32 mouse cellular contexts compared by ENCODE assay signal in genomic region chr15:99278271-99278670, GRCm38 (mm10). TPM values are rescaled to one million over a fixed set of nuclear protein-coding genes. Genes with fewer than 3 reads are reported as not detected.
DNase-seq lines count a peak whose midpoint lies in the region; ATAC-seq and TF ChIP-seq lines count a peak whose summit lies in the region.
"Had no signal": no experiment of that assay in that cellular context is flagged by ENCODE, and none has a peak within 500 bp of the region (broad histone marks: within the 10 kb centered on the region; RNA-seq: fewer than 3 reads in every experiment).

No protein-coding gene starts in this region.

- 0 out of 2 replicates have a peak, but pooled peaks have one; percentile 19 for ATAC-seq in limb, embryonic 14.5 days (ENCODE audit: low FRiP score, low read depth)
- ATAC-seq: forebrain, embryonic 14.5 days; inflammation-experienced regulatory T-cells, adult 6 months had no signal

- DNase-seq in left cerebral cortex, postnatal 4 days = peak; percentile 63
- no peak for DNase-seq in left cerebral cortex, postnatal 10 days (ENCODE audit: extremely low spot score in 1 of 2, low spot score in 2 of 2)
- DNase-seq in MN1 (ENCODE audit: low spot score) = peak; percentile 42
- DNase-seq in limb, embryonic 14.5 days (ENCODE audit: low spot score) = no peak
- DNase-seq in heart, adult 11 months = no peak
- no peak for DNase-seq in urinary bladder, adult 18-20 months (ENCODE audit: low spot score in 2 of 2)
- DNase-seq: adrenal gland, postnatal 36 days; B cell, adult 2 months; cerebellum, adult 2 months; cerebellum, postnatal 25 days; gastrocnemius, postnatal 25 days; heart, adult 18-20 months; heart, postnatal 4 days; kidney, adult 9 months; kidney, postnatal 14 days; layer of hippocampus, adult 9-11 months; lung, postnatal 4 days; right cerebral cortex, adult 18-20 months; spleen, adult 18-20 months; thymus, adult 2 months; thymus, postnatal 36 days had no signal

- 0 out of 2 replicates have a peak overlapping the region, but pooled peaks have one; percentile 21 for H3K9ac ChIP-seq in ES-Bruce4 (ENCODE audit: low read depth, poor library complexity, severe bottlenecking)
- no peak overlapping the region for H3K9ac ChIP-seq in limb, embryonic 14.5 days (ENCODE audit: low read depth, low read length, severe bottlenecking)
- H3K9ac ChIP-seq: heart, embryonic 12.5 days; hindbrain, embryonic 15.5 days; midbrain, embryonic 12.5 days had no signal

- no peak for TF ChIP-seq EP300 in ES-Bruce4 (IDR thresholded peaks at IDR 0.05; ENCODE audit: insufficient read depth, low read depth, low read length)

- no peaks in the 10 kb centered on the region for H3K9me3 ChIP-seq in ES-Bruce4 (replicated peaks; ENCODE audit: control insufficient read depth, insufficient read depth, low read length, poor library complexity, severe bottlenecking)
- no peaks in the 10 kb centered on the region for H3K9me3 ChIP-seq in limb, embryonic 14.5 days (ENCODE audit: control insufficient read depth, low read length)
- H3K9me3 ChIP-seq: heart, embryonic 12.5 days; hindbrain, embryonic 15.5 days; megakaryocyte, embryonic 14.5 days; midbrain, embryonic 12.5 days had no signal

- TF ChIP-seq POLR2A in ES-Bruce4 (IDR thresholded peaks at IDR 0.05; ENCODE audit: insufficient read depth, low read length) = no peak
- TF ChIP-seq POLR2A in limb, embryonic 14.5 days (IDR thresholded peaks at IDR 0.05; ENCODE audit: borderline replicate concordance, extremely low read depth, insufficient read depth, insufficient read length) = no peak

- H3K27ac ChIP-seq in ES-Bruce4 (ENCODE audit: insufficient read depth, low read length) = no peak overlapping the region
- H3K27ac ChIP-seq in limb, embryonic 14.5 days (replicated peaks; ENCODE audit: low read depth, low read length) = no peak overlapping the region; the same call in 1 of the 2 replicates
- H3K27ac ChIP-seq: hindbrain, embryonic 15.5 days; midbrain, embryonic 12.5 days had no signal

- intact Hi-C loops in left cerebral cortex, postnatal 4 days (cut with DNase I) = no loop called here
- intact Hi-C loops in left cerebral cortex, postnatal 10 days (cut with DNase I) = no loop called here

- no peaks in the 10 kb centered on the region for H3K4me1 ChIP-seq in ES-Bruce4 (ENCODE audit: control insufficient read depth, insufficient read depth, low read length)
- H3K4me1 ChIP-seq in limb, embryonic 14.5 days (ENCODE audit: control insufficient read depth, insufficient read depth, low read length) = no peaks in the 10 kb centered on the region; the same call in 1 of the 2 replicates
- H3K4me1 ChIP-seq: heart, embryonic 12.5 days; megakaryocyte, embryonic 14.5 days; midbrain, embryonic 12.5 days had no signal

- no peak overlapping the region for H3K4me3 ChIP-seq in ES-Bruce4 (ENCODE audit: low read depth, low read length)
- no peak overlapping the region for H3K4me3 ChIP-seq in limb, embryonic 14.5 days (replicated peaks; ENCODE audit: low read length)
- H3K4me3 ChIP-seq: heart, embryonic 12.5 days; hindbrain, embryonic 15.5 days; megakaryocyte, embryonic 14.5 days; midbrain, embryonic 12.5 days had no signal

- H3K27me3 ChIP-seq in ES-Bruce4 (ENCODE audit: control insufficient read depth, insufficient read depth, low read length, poor library complexity, severe bottlenecking) = no peaks in the 10 kb centered on the region
- no peaks in the 10 kb centered on the region for H3K27me3 ChIP-seq in limb, embryonic 14.5 days (ENCODE audit: control insufficient read depth, insufficient read depth, low read length)
- H3K27me3 ChIP-seq: hindbrain, embryonic 15.5 days had no signal

- 65% methylated on average over 7 of the region's 7 CpGs for WGBS in limb, embryonic 14.5 days

- no peak for TF ChIP-seq CTCF in ES-Bruce4 (IDR thresholded peaks at IDR 0.05; ENCODE audit: low read depth, low read length)

- no peak overlapping the region for H3K4me2 ChIP-seq in limb, embryonic 14.5 days (replicated peaks; ENCODE audit: low read depth, low read length, severe bottlenecking)
- H3K4me2 ChIP-seq: heart, embryonic 12.5 days; hindbrain, embryonic 15.5 days; liver, embryonic 11.5 days; midbrain, embryonic 12.5 days had no signal

- no peaks in the 10 kb centered on the region for H3K36me3 ChIP-seq in ES-Bruce4 (ENCODE audit: control insufficient read depth, insufficient read depth, low read length, poor library complexity, severe bottlenecking)
- no peaks in the 10 kb centered on the region for H3K36me3 ChIP-seq in limb, embryonic 14.5 days (ENCODE audit: control insufficient read depth, insufficient read depth, low read length)
- H3K36me3 ChIP-seq: heart, embryonic 12.5 days; hindbrain, embryonic 15.5 days; midbrain, embryonic 12.5 days had no signal

RNA-seq across cellular contexts. Expression of gene Prpf40b, which starts 16.6 kb away (rescaled TPM):
- 100 to 1,000 TPM; 125 to 132 TPM for total RNA-seq in left cerebral cortex, postnatal 4 days (2021)
- 100 to 1,000 TPM; 101 to 105 TPM for total RNA-seq in left cerebral cortex, postnatal 10 days (2021)
- 42.8 and 51.2 TPM in 2 replicates for polyA plus RNA-seq in ES-Bruce4 (2011; ENCODE audit: insufficient read depth, insufficient read length, low read depth, missing spikeins)
- 143 and 154 TPM in 2 replicates for polyA plus RNA-seq in limb, embryonic 14.5 days (2012; rRNA removed)
- 47.0 and 54.3 TPM in 2 replicates for polyA plus RNA-seq in limb, embryonic 14.5 days (2014; fragmentation: Nextera tagmentation; extraction: Ambion mirVana)

RNA-seq across cellular contexts. Expression of gene Fam186b, which starts 17.4 kb away (rescaled TPM):
- total RNA-seq in left cerebral cortex, postnatal 4 days (2021) = 1 to 10 TPM in 1 of 2 experiments, under 1 TPM in 1; 0.64 to 1.3 TPM
- total RNA-seq in left cerebral cortex, postnatal 10 days (2021) = 1 to 10 TPM; 1.4 to 1.5 TPM
- polyA plus RNA-seq in ES-Bruce4 (2011; ENCODE audit: insufficient read depth, insufficient read length, low read depth, missing spikeins) = not detected in 2 replicates
- polyA plus RNA-seq in limb, embryonic 14.5 days (2012; rRNA removed) = 0.19 and 0.24 TPM in 2 replicates
- polyA plus RNA-seq in limb, embryonic 14.5 days (2014; fragmentation: Nextera tagmentation; extraction: Ambion mirVana) = 0.12 and 0.32 TPM in 2 replicates
- total RNA-seq: gastrocnemius, adult 18-20 months; gastrocnemius, postnatal 25 days; heart, adult 18-20 months; neutrophil, adult 5-6 weeks had no signal
- polyA plus RNA-seq: neural tube, embryonic 11.5 days had no signal

RNA-seq across cellular contexts. Expression of gene Mcrs1, which starts 26.5 kb away (rescaled TPM):
- total RNA-seq in left cerebral cortex, postnatal 4 days (2021) = 100 to 1,000 TPM; 136 to 139 TPM
- total RNA-seq in left cerebral cortex, postnatal 10 days (2021) = 100 to 1,000 TPM; 116 to 127 TPM
- polyA plus RNA-seq in ES-Bruce4 (2011; ENCODE audit: insufficient read depth, insufficient read length, low read depth, missing spikeins) = 76.2 and 84.9 TPM in 2 replicates
- 88.5 and 113 TPM in 2 replicates for polyA plus RNA-seq in limb, embryonic 14.5 days (2012; rRNA removed)
- polyA plus RNA-seq in limb, embryonic 14.5 days (2014; fragmentation: Nextera tagmentation; extraction: Ambion mirVana) = 130 and 139 TPM in 2 replicates

RNA-seq across cellular contexts. Expression of gene Kcnh3, which starts 53.6 kb away (rescaled TPM):
- total RNA-seq in left cerebral cortex, postnatal 4 days (2021) = 10 to 100 TPM; 66.6 to 67.3 TPM
- 100 to 1,000 TPM; 132 to 134 TPM for total RNA-seq in left cerebral cortex, postnatal 10 days (2021)
- polyA plus RNA-seq in ES-Bruce4 (2011; ENCODE audit: insufficient read depth, insufficient read length, low read depth, missing spikeins) = 0.99 and 1.3 TPM in 2 replicates
- 1.6 and 1.9 TPM in 2 replicates for polyA plus RNA-seq in limb, embryonic 14.5 days (2012; rRNA removed)
- polyA plus RNA-seq in limb, embryonic 14.5 days (2014; fragmentation: Nextera tagmentation; extraction: Ambion mirVana) = 0.55 and 0.58 TPM in 2 replicates
- total RNA-seq: gastrocnemius, adult 18-20 months; gastrocnemius, postnatal 25 days had no signal
- polyA plus RNA-seq: inflammation-experienced regulatory T-cells, adult 6 months had no signal

Comparison
In these comparisons a context has a peak if more than half of its experiments do, and no peak if none do; other contexts are left out.
1. DNase-seq: peak in left cerebral cortex, postnatal 4 days (single experiment) and MN1 (single experiment); none in left cerebral cortex, postnatal 10 days (0 of 2), limb, embryonic 14.5 days (single experiment), heart, adult 11 months (single experiment) and urinary bladder, adult 18-20 months (0 of 2).